In the genomic region with DNA sequence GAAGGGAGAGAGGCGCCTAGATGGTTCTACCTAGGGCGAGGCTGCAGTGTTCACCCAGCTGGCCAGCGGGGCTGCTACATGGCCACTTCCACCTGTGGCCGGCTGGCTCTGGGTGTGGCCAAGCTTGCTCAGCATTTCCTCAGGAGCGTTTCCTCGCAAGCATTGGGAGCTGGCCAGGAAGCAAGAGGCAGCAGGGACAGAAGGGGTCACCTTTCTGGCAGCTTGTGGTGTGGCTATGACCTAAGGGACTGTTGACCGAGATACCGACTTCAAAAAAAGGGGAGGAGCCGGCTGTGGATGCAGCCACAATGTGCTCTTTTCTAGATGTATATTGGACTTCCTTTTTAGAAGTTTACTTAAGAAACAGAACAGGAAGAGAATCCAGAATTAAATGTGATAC, we compare ENCODE assay signal across 11 mouse cellular contexts. TPM values are rescaled to one million over a fixed set of nuclear protein-coding genes. Genes with fewer than 3 reads are reported as not detected.
DNase-seq lines count a peak whose midpoint lies in the region; ATAC-seq and TF ChIP-seq lines count a peak whose summit lies in the region.
"Had no signal": no experiment of that assay in that cellular context is flagged by ENCODE, and none has a peak within 500 bp of the region (broad histone marks: within the 10 kb centered on the region; RNA-seq: fewer than 3 reads in every experiment).

No protein-coding gene starts in this region.

- intact Hi-C loops in gastrocnemius, adult 2 months (cut with DNase I) = no loop called here
- intact Hi-C loops in heart, postnatal 36 days (cut with DNase I) = no loop called here

- TF ChIP-seq POLR2A in lung, adult 2 months (IDR thresholded peaks at IDR 0.05; ENCODE audit: borderline replicate concordance, extremely low read depth, low read depth, low read length) = no peak

- 7% methylated on average over 9 of the region's 9 CpGs for WGBS in lung, adult 2 months
- WGBS in midbrain, embryonic 14.5 days = 66% methylated on average over 9 of the region's 9 CpGs

- peak overlapping the region; percentile 83 for H3K4me3 ChIP-seq in gastrocnemius, adult 2 months
- H3K4me3 ChIP-seq in lung, adult 2 months (replicated peaks; ENCODE audit: extremely low read depth, low read depth, low read length) = peak overlapping the region; percentile 22
- H3K4me3 ChIP-seq in midbrain, embryonic 14.5 days (replicated peaks; ENCODE audit: low read depth, low read length) = no peak overlapping the region
- H3K4me3 ChIP-seq: liver, embryonic 15.5 days had no signal

- no peak for TF ChIP-seq CTCF in gastrocnemius, adult 2 months (IDR thresholded peaks at IDR 0.05)
- TF ChIP-seq CTCF in lung, adult 2 months (IDR thresholded peaks at IDR 0.05; ENCODE audit: insufficient read depth, low read length) = no peak

- H3K4me1 ChIP-seq in lung, adult 2 months (ENCODE audit: control insufficient read depth, insufficient read depth, low read length) = peaks cover 10% of the 10 kb centered on the region; the same call in 1 of the 2 replicates
- peaks cover 17% of the 10 kb centered on the region for H3K4me1 ChIP-seq in midbrain, embryonic 14.5 days (ENCODE audit: control insufficient read depth, insufficient read depth, low read length)

- H3K36me3 ChIP-seq in midbrain, embryonic 14.5 days (ENCODE audit: control insufficient read depth, insufficient read depth, low read length) = no peaks in the 10 kb centered on the region
- H3K36me3 ChIP-seq: G1E; liver, embryonic 15.5 days had no signal

- H3K9me3 ChIP-seq in midbrain, embryonic 14.5 days (ENCODE audit: control insufficient read depth, low read length) = no peaks in the 10 kb centered on the region
- H3K9me3 ChIP-seq: liver, embryonic 15.5 days had no signal

- H3K27ac ChIP-seq in gastrocnemius, adult 2 months = peak overlapping the region; percentile 91
- no peak overlapping the region for H3K27ac ChIP-seq in midbrain, embryonic 14.5 days (replicated peaks; ENCODE audit: low read depth, low read length)
- H3K27ac ChIP-seq: hindbrain, postnatal 0 days; liver, embryonic 15.5 days had no signal

- peaks cover 42% of the 10 kb centered on the region for H3K27me3 ChIP-seq in midbrain, embryonic 14.5 days (ENCODE audit: control insufficient read depth, insufficient read depth, low read length)

- no peak overlapping the region for H3K4me2 ChIP-seq in midbrain, embryonic 14.5 days (ENCODE audit: low read length)
- H3K4me2 ChIP-seq: liver, embryonic 15.5 days had no signal

- no peak overlapping the region for H3K9ac ChIP-seq in midbrain, embryonic 14.5 days (replicated peaks; ENCODE audit: low read length)
- H3K9ac ChIP-seq: liver, embryonic 15.5 days had no signal

- DNase-seq in 3T3-L1 (ENCODE audit: low read depth, low spot score) = peak; percentile 23
- peak; percentile 86 for DNase-seq in gastrocnemius, adult 2 months
- DNase-seq in heart, postnatal 36 days = peak; percentile 58 to 66
- DNase-seq in lung, adult 2 months = peak; percentile 57
- DNase-seq in midbrain, embryonic 14.5 days = no peak
- DNase-seq in layer of hippocampus, postnatal 10 days (ENCODE audit: low spot score in 2 of 2) = no peak
- no peak for DNase-seq in ovary, postnatal 10 days (ENCODE audit: low spot score)

- no peak for ATAC-seq in midbrain, embryonic 14.5 days (ENCODE audit: low FRiP score, low TSS enrichment)
- no peak for ATAC-seq in activated CD4-positive, CD25-positive, alpha-beta regulatory T cell, adult 4 months
- ATAC-seq: hindbrain, postnatal 0 days had no signal

RNA-seq across cellular contexts. Expression of a gene that starts 0.6 kb away (rescaled TPM):
- total RNA-seq in gastrocnemius, adult 2 months (2021) = 10 to 100 TPM; 28.8 to 43.1 TPM
- 10 to 100 TPM; 51.5 to 55.6 TPM for total RNA-seq in heart, postnatal 36 days (2021)
- 384 and 556 TPM in 2 replicates for polyA plus RNA-seq in lung, adult 2 months (2012; rRNA removed)
- polyA plus RNA-seq in midbrain, embryonic 14.5 days (2014; fragmentation: Nextera tagmentation; extraction: Ambion mirVana) = 15.7 and 26.4 TPM in 2 replicates
- not detected for polyA plus RNA-seq in activated CD4-positive, CD25-positive, alpha-beta regulatory T cell, adult 4 months (2017; shearing (Covaris generic))
- 10 to 100 TPM; 18.3 to 21.0 TPM for total RNA-seq in layer of hippocampus, postnatal 10 days (2021)
- polyA plus RNA-seq: G1E had no signal

Comparison
In these comparisons a context has a peak if more than half of its experiments do, and no peak if none do; other contexts are left out.
1. DNase-seq: peak in 3T3-L1 (single experiment), gastrocnemius, adult 2 months (single experiment), heart, postnatal 36 days (2 of 2) and lung, adult 2 months (single experiment); none in midbrain, embryonic 14.5 days (single experiment), layer of hippocampus, postnatal 10 days (0 of 2) and ovary, postnatal 10 days (single experiment).